Mouse (Mus musculus): ENCODE data around the gene Mthfd1.

DNA sequence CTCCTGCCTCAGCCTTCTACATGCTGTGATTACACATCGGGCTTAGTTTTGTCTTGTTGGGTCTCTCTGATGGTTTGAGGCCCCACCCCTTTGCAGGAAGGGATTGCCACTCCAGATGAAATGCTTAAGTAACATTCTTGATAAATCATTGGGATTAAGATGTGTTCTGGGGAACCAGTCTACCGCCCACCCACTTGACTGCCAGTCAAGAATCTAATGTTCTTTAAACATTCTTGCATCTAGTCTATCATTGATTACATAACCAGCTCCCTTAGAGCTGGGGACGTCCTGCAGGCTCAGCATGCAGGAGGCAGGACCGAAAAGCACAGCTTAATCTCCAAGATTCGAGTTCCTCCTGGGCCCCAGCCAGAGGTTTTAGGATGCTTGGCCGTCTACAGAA lies 23.1 kb downstream of the Mthfd1 start:
- no peak for TF ChIP-seq CTCF (conservative IDR thresholded peaks at IDR 0.05; ENCODE audit: low read length)
- no peak for TF ChIP-seq NANOG (IDR thresholded peaks at IDR 0.05; ENCODE audit: borderline replicate concordance, low read length)

All from E14TG2a.4 (cell line).